Mouse (Mus musculus) midbrain, embryonic 16.5 days (tissue): ENCODE measurements around the gene Cd248. TPM values are rescaled to one million over a fixed set of nuclear protein-coding genes. Genes with fewer than 3 reads are reported as not detected.
A peak's percentile ranks its signal among the peaks of the same experiment; 100 is the strongest.

Experiments used
- ATAC-seq: fragments of 200-750 bp; cut with Nextera tagmentation; 2 replicates; pipeline ENCODE4 v1.8.0; 2017; ENCODE audit warnings: moderate TSS enrichment
- H3K27ac ChIP-seq: fragments of 300-500 bp; sonication (generic); 2 replicates; pipeline ENCODE4 v1.5.1; 2014; ENCODE audit warnings: mild to moderate bottlenecking, low read length, mixed read lengths
- H3K27me3 ChIP-seq: fragments of 300-500 bp; sonication (generic); 2 replicates; pipeline ENCODE4 v1.6.1; 2014; ENCODE audit warnings: low read depth, low read length, mixed read lengths; ENCODE audit not compliant: control insufficient read depth, insufficient read depth
- H3K36me3 ChIP-seq: fragments of 300-500 bp; sonication (generic); 2 replicates; pipeline ENCODE4 v1.6.1; 2014; ENCODE audit warnings: mild to moderate bottlenecking, low read length, moderate library complexity, mixed read lengths; ENCODE audit not compliant: control insufficient read depth, insufficient read depth
- H3K4me1 ChIP-seq: fragments of 300-500 bp; sonication (generic); 2 replicates; pipeline ENCODE4 v1.6.1; 2014; ENCODE audit warnings: mild to moderate bottlenecking, low read length, mixed read lengths; ENCODE audit not compliant: control insufficient read depth, insufficient read depth
- H3K4me2 ChIP-seq: fragments of 300-500 bp; sonication (generic); 2 replicates; pipeline ENCODE4 v1.6.1; 2014; ENCODE audit warnings: mild to moderate bottlenecking, low read length, mixed read lengths
- H3K4me3 ChIP-seq: fragments of 300-500 bp; sonication (generic); 2 replicates; pipeline ENCODE4 v1.5.1; 2014; ENCODE audit warnings: low read depth, mild to moderate bottlenecking, low read length, moderate library complexity, mixed read lengths
- H3K9ac ChIP-seq: fragments of 300-500 bp; sonication (generic); 2 replicates; pipeline ENCODE4 v1.6.1; 2014; ENCODE audit warnings: low read depth, low read length, mixed read lengths
- H3K9me3 ChIP-seq: fragments of 300-500 bp; sonication (generic); replicated peaks from 2 replicates; pipeline ENCODE4 v1.6.1; 2014; ENCODE audit warnings: mild to moderate bottlenecking, low read length, mixed read lengths; ENCODE audit not compliant: control insufficient read depth, poor library complexity, severe bottlenecking
- WGBS: fragments of 180-500 bp; shearing (Covaris S2); extraction: QIAGEN DNeasy Blood & Tissue Kit; methylation state at CpG from one replicate; pipeline ENCODE4 v1.1.7; 2014; 5-methylcytosine and 5-hydroxymethylcytosine counted together
- polyA plus RNA-seq: library from polyadenylated mRNA; unstranded; fragments of >200 nt; fragmentation: Nextera tagmentation; extraction: Ambion mirVana; gene quantifications from 2 replicates; pipeline ENCODE4 v1.2.1, GENCODE M21; 2015

Gene Cd248
- polyA plus RNA-seq, 1 experiment from 2014 or later, result 16.5 TPM

DNA sequence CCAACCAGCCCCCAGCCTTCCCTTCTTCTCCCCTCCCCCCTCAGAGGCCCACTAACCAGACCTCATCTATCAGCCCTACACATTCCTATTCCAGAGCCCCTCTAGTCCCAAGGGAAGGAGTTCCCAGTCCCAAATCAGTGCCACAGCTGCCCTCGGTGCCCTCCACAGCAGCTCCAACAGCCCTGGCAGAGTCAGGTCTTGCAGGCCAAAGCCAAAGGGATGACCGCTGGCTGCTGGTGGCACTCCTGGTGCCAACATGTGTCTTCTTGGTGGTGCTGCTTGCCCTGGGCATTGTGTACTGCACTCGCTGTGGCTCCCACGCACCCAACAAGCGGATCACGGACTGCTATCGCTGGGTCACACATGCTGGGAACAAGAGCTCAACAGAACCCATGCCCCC, 2.1 kb downstream of the Cd248 start:
- no peak overlapping the region for H3K9ac ChIP-seq
- H3K9me3 ChIP-seq, result no peaks in the 10 kb centered on the region
- H3K36me3 ChIP-seq, result no peaks in the 10 kb centered on the region
- H3K27me3 ChIP-seq, result peaks cover 33% of the 10 kb centered on the region
- H3K4me2 ChIP-seq, result no peak overlapping the region
- WGBS, result 86% methylated on average over 7 of the region's 7 CpGs
- no peak overlapping the region for H3K4me3 ChIP-seq
- peaks cover 16% of the 10 kb centered on the region for H3K4me1 ChIP-seq
- no peak overlapping the region for H3K27ac ChIP-seq
- no peak for ATAC-seq

- ATAC-seq, result no peak
- peak overlapping the region; percentile 53 for H3K9ac ChIP-seq
- 6% methylated on average over 11 of the region's 11 CpGs for WGBS
- H3K4me2 ChIP-seq, result peak overlapping the region; percentile 79
- no peaks in the 10 kb centered on the region for H3K36me3 ChIP-seq
- peaks cover 33% of the 10 kb centered on the region for H3K27me3 ChIP-seq
- no peaks in the 10 kb centered on the region for H3K9me3 ChIP-seq
- H3K27ac ChIP-seq, result no peak overlapping the region
- peak overlapping the region; percentile 45 for H3K4me3 ChIP-seq
- peaks cover 16% of the 10 kb centered on the region for H3K4me1 ChIP-seq
Measured at GRCm38 (mm10) chr19:5071077-5071476, 3.2 kb downstream of the Cd248 start.

DNA sequence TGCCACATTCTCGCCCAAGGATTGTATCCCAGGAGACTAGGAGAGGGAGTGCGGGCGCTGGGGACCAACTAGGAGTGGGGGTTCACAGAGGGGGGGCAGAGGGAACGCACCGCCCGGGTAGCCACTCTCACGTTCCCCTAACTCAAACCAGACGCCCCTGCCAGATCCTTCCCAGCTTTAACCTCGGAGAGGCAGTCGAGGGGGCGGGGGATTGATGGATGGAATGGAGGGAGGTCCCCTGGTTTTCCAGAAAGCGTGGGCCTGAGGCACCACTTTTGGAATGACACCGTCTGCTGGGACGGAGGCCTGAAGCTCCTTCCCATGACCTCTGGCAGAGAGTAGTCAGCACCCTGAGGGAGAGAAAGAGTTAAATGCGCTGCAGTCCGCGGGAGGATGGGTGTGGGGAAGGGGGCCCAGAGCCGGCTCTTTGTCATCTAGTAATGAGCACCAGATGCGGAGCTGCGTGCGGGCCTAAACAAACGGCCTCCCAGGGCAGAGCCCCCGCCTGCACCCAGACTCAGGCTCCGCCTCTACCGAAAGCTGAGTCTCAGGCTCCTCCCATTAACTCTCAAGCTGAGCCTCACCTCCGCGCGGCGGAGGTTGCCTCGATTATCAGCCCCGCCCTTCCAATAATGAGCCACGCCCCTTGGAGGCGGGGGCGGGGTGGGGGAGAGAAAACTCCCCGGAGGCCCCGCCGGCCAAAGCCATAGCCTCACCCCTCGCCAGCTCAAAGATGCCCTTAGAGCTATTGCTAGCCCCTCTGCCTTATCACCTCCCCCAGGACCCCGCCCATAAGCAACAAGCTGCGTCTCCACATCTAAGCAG, 3.9 kb downstream of the Cd248 start:
- no peak overlapping the region for H3K27ac ChIP-seq
- no peaks in the 10 kb centered on the region for H3K36me3 ChIP-seq
- H3K4me3 ChIP-seq, result peak overlapping the region; percentile 45
- H3K4me2 ChIP-seq, result peak overlapping the region; percentile 79
- no peaks in the 10 kb centered on the region for H3K9me3 ChIP-seq
- WGBS, result under 1% methylated on average over 37 of the region's 40 CpGs
- peaks cover 32% of the 10 kb centered on the region for H3K27me3 ChIP-seq
- H3K4me1 ChIP-seq, result peaks cover 16% of the 10 kb centered on the region
- peak overlapping the region; percentile 53 for H3K9ac ChIP-seq
- ATAC-seq, result peak; percentile 75

GRCm38 (mm10) chr19:5072389-5073019, 4.6 kb downstream of the Cd248 start:
- ATAC-seq, result peak; percentile 9; the same call in 1 of the 2 replicates
- H3K4me1 ChIP-seq, result peaks cover 16% of the 10 kb centered on the region
- H3K9me3 ChIP-seq, result no peaks in the 10 kb centered on the region
- peak overlapping the region; percentile 45 for H3K4me3 ChIP-seq
- WGBS, result 3% methylated on average over 20 of the region's 20 CpGs
- H3K36me3 ChIP-seq, result no peaks in the 10 kb centered on the region
- no peak overlapping the region for H3K27ac ChIP-seq
- H3K4me2 ChIP-seq, result peak overlapping the region; percentile 79
- peaks cover 27% of the 10 kb centered on the region for H3K27me3 ChIP-seq
- peak overlapping the region; percentile 53 for H3K9ac ChIP-seq

DNA sequence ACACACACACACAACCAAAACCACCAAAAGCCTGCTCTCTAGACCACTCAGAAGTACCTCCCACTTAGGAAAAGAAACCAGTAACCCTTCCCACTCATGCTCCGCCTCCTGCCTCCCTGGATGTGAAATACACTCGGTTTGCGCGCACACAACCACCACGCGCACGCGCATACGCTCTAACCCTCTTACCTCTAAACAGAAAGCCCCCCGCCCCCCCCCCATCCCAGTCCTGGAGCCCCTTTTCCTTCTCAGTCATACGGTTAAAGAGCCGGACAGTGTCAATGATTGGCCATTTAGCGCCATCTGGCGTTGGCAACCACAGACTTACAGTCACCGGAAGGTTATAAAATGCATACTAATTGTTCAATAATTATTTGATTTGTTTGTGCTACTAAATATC, 5.2 kb downstream of the Cd248 start:
- Histone ChIP-seq H3K9ac (peak overlapping the region; percentile 34; the same call in 1 of the 2 replicates), H3K9me3 (no peaks in the 10 kb centered on the region), H3K4me2 (peak overlapping the region; percentile 79), H3K4me1 (peaks cover 12% of the 10 kb centered on the region), H3K4me3 (peak overlapping the region; percentile 45; the same call in 1 of the 2 replicates), H3K27ac (no peak overlapping the region), H3K36me3 (no peaks in the 10 kb centered on the region), H3K27me3 (peaks cover 27% of the 10 kb centered on the region)
- under 1% methylated on average over 15 of the region's 15 CpGs for WGBS
- ATAC-seq, result no peak

DNA sequence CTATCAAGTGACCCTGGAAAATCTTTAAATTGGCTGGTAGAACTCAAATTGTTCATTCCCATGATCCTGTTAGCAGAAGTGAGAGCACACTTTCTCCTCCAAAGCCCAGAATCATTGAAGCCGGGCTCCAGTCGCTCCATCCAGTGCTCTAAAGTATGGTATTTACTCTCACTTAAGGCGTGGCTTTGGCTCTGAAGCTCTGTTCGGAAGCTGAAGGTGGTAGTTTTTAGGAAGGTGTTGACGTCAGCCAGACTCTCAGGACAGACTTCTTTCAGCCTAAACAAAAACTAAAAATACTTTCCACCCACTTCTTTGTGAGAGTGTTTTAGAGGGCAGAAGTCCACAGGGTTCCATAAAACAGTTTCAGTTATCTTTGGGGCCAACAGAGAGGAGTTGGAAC, 5.6 kb downstream of the Cd248 start:
- Histone ChIP-seq H3K27me3 (peaks cover 25% of the 10 kb centered on the region), H3K27ac (no peak overlapping the region), H3K4me1 (peaks cover 8% of the 10 kb centered on the region), H3K9me3 (no peaks in the 10 kb centered on the region), H3K9ac (no peak overlapping the region), H3K36me3 (no peaks in the 10 kb centered on the region), H3K4me3 (no peak overlapping the region), H3K4me2 (no peak overlapping the region)
- WGBS, result 44% methylated on average over 5 of the region's 5 CpGs
- ATAC-seq, result no peak

DNA sequence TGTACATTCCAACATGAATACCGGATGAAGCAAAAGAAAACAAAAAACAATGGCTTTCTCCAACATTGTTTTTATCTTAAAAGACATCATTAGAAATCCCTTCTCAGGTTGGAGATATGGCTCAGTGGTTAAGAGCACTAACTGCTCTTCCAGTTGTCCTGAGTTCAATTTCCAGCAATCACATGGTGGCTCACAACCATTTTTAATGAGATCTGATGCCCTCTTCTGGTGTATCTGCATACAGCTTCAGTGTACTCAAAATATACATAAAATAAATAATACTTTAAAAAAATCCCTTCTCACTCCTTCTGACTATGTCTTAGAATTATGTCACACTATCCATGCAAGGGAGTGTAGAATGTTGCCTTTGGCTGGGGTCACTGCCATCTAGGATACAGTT, 11.4 kb downstream of the Cd248 start:
- Histone ChIP-seq H3K9me3 (no peaks in the 10 kb centered on the region), H3K36me3 (peaks cover 5% of the 10 kb centered on the region; the same call in 1 of the 2 replicates), H3K9ac (no peak overlapping the region), H3K27ac (no peak overlapping the region), H3K4me3 (no peak overlapping the region), H3K4me2 (no peak overlapping the region), H3K4me1 (no peaks in the 10 kb centered on the region), H3K27me3 (peaks cover 44% of the 10 kb centered on the region)
- ATAC-seq, result no peak
- WGBS, result 96% methylated on average over 1 of the region's 1 CpGs

DNA sequence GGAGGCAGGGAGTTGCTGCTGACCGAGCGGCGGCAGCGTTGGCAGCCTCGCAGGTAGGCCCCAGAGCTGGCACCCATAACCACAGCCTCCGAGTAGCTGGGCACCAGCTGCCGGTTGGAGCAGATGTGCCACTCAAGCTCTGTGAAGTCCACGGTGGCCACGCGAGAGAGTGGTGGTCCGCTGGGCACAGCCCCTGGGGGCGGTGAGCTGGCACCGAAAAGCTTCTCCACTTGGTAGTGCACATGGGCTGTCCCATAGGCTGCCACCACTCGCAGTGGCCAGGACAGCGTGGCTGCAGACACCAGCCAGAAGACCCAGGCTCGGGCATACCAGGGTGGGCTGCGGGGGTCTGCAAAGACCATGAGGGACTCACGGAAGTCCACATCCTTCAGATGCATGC, 14.1 kb downstream of the Cd248 start:
- Histone ChIP-seq H3K4me3 (no peak overlapping the region), H3K4me2 (no peak overlapping the region), H3K9ac (no peak overlapping the region), H3K27me3 (peaks cover 47% of the 10 kb centered on the region), H3K9me3 (no peaks in the 10 kb centered on the region), H3K36me3 (peaks cover 5% of the 10 kb centered on the region; the same call in 1 of the 2 replicates), H3K4me1 (peaks cover 3% of the 10 kb centered on the region; the same call in 1 of the 2 replicates), H3K27ac (no peak overlapping the region)
- no peak for ATAC-seq
- WGBS, result 68% methylated on average over 18 of the region's 18 CpGs

DNA sequence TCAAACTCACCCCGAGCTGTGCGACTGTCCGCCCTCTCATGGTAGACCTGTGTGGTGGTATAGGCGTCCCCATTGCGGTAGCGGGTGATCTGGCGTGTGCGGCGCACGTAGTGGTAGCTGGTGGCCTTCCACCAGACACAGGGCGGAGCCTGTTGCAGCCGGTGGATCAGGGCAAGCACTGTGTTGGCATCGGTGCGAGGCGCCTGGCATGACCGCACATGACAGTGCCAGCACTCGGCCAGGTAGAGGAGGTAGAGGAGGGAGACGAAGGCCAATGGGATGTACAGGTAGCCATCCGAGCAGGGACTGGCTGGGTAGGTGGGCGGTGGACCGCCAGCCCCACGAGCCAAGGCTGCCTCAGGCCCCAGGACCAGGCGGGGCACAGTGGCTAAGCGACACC, 14.7 kb downstream of the Cd248 start:
- no peaks in the 10 kb centered on the region for H3K9me3 ChIP-seq
- no peak for ATAC-seq
- no peak overlapping the region for H3K4me3 ChIP-seq
- no peak overlapping the region for H3K4me2 ChIP-seq
- peaks cover 47% of the 10 kb centered on the region for H3K27me3 ChIP-seq
- peaks cover 8% of the 10 kb centered on the region; the same call in 1 of the 2 replicates for H3K4me1 ChIP-seq
- no peak overlapping the region for H3K9ac ChIP-seq
- peaks cover 5% of the 10 kb centered on the region; the same call in 1 of the 2 replicates for H3K36me3 ChIP-seq
- 71% methylated on average over 24 of the region's 24 CpGs for WGBS
- H3K27ac ChIP-seq, result no peak overlapping the region
